Mouse (Mus musculus) small intestine, adult 2 months (tissue): ENCODE results near the gene Bicral.

ENCODE experiments used
- CTCF ChIP-seq: fragments of 200-500 bp; IDR thresholded peaks from 2 replicates; pipeline ENCODE4 v1.5.1; 2012; ENCODE audit warnings: low read depth, mild to moderate bottlenecking, control low read depth, inconsistent platforms, low read length, moderate library complexity, mixed read lengths; ENCODE audit not compliant: insufficient replicate concordance, insufficient read length; ENCODE audit errors: extremely low read depth
- POLR2A ChIP-seq: fragments of 200-500 bp; IDR thresholded peaks from 2 replicates; pipeline ENCODE4 v1.6.1; 2012; ENCODE audit warnings: low read depth, mild to moderate bottlenecking, control low read depth, inconsistent platforms, low read length, moderate library complexity

DNA sequence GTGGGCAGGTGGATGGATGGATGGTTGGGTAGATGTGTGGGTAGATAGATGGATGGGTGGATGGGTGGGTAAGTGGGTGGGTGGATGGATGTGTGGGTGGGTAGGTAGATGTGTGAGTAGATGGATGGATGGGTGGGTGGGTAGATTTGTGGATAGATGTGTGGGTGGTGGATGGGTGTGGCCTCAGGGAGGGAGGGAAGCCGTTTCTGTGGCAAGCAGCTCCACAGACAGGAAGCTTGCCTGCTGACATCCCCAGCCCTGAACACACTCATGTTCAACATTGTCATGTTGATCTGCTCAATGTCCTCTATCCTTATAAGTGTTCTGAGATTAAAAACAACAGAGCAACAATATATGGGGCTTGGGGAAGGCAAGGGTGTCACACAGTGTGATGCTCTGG is 12.6 kb upstream of the Bicral start:
- TF ChIP-seq CTCF (no peak), POLR2A (no peak)
